Mouse (Mus musculus): ENCODE results near the gene Gm21149.
"Not testable (repeated sequence)": the region's sequence is repeated elsewhere in the genome, so short reads cannot be mapped to it uniquely, and the experiment has no call there.

- not testable (repeated sequence) for TF ChIP-seq CTCF (IDR thresholded peaks at IDR 0.05; ENCODE audit: low read depth, low read length); EP300 (IDR thresholded peaks at IDR 0.05; ENCODE audit: insufficient read depth, low read depth, low read length)
These were observed 8.6 kb downstream of the Gm21149 start for GRCm38 (mm10) chr5:15467768-15468167.

All from ES-Bruce4 (cell line).